Mouse (Mus musculus) thymus, adult 2 months (tissue): Measurements from ENCODE around the gene Syt1.

Experiments
- CTCF ChIP-seq: fragments of 200-500 bp; IDR thresholded peaks from 2 replicates; pipeline ENCODE4 v1.5.1; 2012; ENCODE audit warnings: mild to moderate bottlenecking, control low read depth, low read length, moderate library complexity, borderline replicate concordance; ENCODE audit not compliant: control insufficient read depth, poor library complexity, insufficient read depth; ENCODE audit errors: extremely low read depth
- POLR2A ChIP-seq: fragments of 200-500 bp; IDR thresholded peaks from 2 replicates; pipeline ENCODE4 v1.6.1; 2012; ENCODE audit warnings: mild to moderate bottlenecking, low read length, control low read depth, moderate library complexity; ENCODE audit not compliant: control insufficient read depth, poor library complexity, insufficient read depth; ENCODE audit errors: extremely low read depth

DNA sequence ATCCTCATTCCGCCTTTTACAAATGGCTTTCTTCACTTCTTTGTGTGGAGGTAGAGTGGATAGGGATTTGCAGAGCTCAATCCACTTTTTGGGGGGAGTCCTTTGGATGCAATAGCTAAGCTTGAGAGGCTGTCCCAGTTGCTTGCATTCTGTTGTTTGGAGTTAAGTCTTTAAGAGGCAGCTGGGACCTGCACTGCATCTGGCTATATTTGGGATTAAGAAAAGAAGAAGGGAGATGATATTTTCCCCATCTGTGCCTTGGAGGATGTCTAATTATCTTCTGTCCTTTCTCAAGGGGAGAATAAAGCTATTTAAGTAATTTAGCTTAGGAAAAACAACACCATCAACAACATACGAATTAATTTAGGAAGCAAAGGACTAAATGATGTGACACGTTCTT is 230.2 kb downstream of the Syt1 start:
- TF ChIP-seq POLR2A (no peak), CTCF (no peak)
